Mouse (Mus musculus) layer of hippocampus, adult 9-10 months (tissue): ENCODE results near the gene Abca1.

Source experiments
- DNase-seq: peaks from one replicate; pipeline ENCODE4 v3.0.0; 2022; ENCODE audit warnings: low spot score

The Abca1 gene

DNA sequence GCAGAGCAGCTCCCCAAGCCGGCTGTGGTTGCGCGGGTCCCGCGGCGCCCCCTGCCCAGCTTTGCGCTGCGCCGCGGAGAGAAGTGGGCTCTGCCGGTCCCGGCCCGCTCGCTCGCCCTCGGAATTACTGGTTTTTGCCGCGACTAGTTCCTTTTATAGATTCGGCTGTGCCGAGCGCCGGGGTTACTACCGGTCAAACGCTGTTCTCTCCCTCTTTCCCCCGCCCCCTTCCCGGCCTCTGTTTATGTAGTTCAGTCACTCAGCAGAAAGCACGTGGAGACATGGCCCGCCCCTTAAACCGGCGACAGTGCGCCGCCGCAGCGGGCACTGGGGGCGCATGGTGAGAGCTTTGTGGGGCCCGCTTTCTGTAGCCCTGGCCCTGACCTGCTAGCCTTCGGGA lies at the start of gene Abca1:
TSS of gene Abca1 (minus strand) at position 129 of the 400 bp plus-strand sequence.
- peak; percentile 53 for DNase-seq

DNA sequence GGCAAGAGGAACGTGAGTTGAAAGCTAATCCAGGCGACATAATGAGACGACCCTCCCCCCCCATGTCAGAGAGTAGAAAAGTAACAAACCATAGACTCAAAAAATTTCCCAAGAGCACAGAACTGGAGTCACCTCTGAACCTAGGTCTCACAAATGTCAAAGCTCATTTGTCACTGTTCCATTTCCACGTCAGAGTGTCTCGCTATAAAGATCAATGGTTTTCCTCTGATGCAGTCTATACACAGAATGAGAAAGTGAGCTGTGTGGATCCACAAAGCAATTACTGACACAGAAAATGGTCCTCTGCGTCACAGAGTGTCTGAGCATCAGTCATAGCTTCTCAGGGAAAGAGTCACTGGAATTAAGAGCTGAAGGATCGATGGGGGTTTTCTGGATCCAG lies 44.8 kb upstream of the Abca1 start:
- DNase-seq = no peak

DNA sequence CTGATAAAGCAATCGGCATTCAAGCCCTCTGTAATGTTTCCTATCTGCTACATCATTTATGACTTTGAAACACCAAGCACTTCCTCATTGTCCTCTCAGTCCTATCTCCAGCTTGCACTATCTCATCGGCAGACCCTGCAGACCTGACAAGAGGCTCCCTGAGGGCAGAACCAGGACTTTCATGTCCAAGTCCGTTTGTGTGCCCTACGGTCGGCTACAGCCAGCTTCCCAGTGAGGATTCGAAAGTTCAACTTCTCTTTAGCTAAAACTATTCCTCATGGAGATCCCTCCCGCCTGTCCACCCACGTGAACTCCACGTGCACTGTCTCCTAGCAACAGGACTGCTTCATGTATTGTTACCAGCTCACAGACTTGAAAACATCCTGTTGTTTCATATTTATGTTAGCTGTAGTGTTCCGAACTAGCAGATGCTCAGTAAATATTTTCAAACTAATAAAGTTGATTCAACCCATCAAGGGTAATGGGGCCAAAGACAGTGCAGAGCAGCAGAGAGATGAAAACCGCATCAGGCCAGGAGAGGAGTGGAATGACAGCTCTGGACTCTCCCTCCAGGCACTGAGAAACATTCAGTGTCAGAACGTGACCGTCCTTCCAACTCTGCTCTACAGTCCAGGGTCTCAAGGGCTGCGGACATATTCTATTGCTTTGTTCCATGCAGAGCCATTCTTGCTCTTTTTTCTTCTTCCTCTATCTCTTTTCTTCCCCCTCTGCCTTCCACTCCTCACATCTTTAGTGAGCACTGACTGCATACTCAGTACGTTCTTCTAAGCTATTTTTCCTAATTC lies 44.1 kb upstream of the Abca1 start:
- no peak for DNase-seq

DNA sequence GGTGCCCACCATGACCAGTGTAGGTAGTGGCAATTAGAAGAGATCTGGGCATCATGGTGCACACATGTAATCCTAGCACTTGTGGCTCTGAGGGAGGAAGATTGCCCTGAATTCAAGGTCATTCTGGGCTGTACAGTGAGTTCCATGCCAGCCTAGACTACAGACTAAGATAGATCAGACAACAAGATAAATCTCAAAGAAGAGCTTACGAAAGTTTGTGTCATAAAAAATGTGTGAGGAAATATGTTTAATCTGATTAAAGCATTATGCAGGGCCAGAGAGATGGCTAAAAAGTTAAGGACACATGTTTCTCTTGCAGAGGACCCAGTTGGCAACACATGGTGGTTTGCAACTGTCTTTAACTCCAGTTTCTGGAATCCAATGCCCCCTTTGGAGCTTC lies 40.6 kb upstream of the Abca1 start:
- DNase-seq = no peak

DNA sequence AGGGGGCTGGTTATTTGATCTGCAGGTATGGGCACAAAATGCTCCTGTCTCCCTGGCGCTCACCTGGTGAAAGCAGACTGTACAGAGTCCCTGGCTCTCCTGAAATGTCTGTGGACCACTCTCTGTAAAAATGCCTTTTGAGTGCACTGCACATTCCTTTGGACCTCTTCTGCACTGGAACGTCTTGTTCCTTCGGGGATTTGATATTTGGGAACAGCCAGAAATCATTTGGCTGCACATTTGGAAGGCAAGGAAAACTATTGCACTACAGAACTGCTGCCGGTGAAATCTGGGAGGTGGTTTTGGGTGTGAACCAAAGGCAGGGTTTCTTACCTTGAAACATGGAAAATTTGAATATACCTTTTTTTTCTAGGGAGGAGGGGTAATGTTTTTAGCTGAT lies 38.1 kb upstream of the Abca1 start:
- DNase-seq = no peak

DNA sequence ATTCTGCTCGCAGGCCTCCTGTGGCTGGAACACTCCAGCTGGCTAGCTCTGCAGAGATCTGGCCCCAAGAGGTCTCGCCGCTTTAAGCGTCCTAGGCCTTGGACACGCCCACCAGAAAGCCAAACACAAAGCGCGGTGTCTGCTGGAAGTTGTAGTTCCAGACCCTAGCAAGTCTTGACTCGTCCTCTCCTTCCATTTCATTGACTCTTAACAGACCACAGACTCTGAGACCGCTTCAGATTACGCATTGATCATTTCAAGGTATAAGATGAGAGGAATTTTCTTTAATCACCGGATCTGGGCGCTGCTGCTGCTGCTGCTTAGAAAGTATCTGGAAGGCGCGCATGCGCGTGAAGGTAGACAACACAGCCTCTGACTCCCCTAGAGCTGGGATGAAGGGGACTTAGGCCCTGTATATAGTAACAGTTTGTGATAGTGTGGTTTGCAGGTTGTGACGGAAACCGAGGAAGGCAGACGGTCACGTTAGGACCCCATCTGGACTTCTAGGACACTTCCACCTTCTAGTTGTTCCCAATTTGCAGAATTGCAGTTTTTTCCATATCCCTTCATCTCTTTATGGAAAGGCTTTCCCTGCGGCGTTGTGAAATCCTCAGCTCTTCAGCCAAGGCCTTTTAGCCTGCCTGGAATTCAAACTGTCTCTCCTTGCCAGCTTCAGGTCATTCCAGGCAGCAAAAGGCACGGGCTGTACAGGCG lies 36.5 kb upstream of the Abca1 start:
- DNase-seq = peak; percentile 90

DNA sequence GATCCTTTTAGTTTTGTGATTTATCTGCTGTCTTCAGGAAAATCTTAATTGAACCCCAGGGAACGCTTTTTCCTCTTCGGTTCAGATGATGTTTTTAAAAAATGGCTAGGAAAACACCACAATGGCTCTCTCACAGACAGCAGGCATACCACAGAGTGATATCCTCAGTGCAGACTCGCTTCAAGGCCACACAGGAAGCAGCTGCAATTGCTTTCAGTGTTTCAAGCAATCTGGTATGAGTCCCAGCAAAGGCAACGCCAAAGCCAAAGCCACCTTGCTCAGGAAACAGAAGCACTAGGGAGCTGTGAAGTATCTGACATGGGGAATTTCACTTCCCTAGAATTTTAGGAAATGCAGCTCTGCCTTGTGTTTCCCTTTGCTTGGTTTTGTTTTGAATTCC lies 27.4 kb upstream of the Abca1 start:
- DNase-seq = no peak

DNA sequence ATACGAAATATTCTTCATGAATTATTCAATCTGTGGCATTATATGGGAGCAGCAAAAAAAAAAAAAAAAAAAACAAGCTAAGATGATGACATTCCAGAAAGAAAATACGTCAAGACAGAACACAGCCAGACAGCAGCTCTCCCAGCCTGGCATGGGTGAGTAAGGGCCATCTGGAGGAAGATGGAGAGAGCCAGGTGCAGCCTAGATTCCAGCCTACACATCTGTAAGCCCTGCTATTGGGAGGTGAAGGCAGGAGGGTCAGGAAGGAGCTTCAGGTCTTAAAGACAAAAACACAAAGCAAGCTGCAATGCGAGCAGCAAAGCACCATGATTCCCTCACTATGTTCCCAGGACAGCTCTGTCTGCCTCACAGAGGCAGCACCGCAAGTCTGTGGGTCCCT lies 26.9 kb upstream of the Abca1 start:
- DNase-seq = no peak

DNA sequence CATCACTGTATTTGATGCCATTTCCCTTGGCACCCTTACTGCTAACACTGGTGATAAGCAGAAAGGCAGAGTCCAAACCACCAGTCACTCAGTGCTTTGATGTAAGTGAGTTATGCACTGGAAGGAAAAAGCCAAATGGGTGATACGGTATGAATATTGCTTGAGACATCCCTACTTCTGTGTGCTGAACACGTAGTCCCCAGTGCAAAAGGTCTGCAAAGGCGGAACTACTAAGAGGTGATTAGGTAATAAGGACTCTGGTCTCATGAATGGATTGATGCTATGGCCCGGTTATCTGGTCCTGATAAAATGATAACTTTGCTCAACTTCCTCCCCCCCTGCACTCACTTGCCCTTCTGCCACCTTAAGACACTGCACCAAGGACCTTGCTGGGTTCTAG lies 26.4 kb upstream of the Abca1 start:
- no peak for DNase-seq

DNA sequence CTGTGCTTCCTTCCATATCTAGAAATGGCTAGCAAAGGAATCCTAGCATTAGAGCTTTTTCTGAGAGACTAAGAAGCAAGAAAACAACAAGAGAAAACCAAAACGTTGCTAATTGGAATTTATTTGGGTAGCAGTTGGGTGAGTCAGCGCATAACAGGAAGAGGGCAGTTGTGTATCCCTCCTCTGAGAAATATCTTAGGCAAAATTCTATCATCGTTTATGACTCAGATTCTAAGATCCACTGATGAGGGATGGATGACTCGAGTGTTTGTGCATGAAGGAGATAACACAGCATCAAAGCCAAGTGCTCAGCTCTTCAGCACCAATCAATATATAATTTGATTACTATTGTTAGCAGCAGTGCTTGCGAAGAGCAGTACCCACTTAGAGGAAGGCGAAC lies 21.8 kb upstream of the Abca1 start:
- no peak for DNase-seq

DNA sequence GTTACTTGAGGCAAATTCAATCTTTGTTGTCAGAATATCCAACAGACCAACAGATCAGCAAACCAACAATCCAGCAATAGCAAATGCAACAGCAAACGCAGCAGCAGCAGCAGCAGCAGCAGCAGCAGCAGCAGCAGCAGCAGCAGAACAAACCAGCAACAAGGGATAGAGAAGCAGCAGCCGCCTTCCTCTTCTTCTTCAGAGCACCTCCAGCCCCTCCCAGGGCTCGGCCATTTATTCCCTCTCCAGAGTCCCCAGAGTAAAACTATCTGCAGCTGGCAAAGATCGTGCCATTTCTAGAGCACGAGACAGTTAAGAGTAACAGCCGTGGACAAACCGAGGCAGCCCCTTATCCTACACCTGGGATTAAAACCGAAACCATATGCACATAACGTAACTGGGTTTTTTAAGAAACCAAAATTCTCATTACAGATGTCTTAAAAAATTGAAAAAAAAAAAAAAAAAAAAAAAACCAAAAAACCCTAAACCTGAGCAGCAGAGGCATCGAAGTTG lies 19.7 kb upstream of the Abca1 start:
- DNase-seq = no peak

DNA sequence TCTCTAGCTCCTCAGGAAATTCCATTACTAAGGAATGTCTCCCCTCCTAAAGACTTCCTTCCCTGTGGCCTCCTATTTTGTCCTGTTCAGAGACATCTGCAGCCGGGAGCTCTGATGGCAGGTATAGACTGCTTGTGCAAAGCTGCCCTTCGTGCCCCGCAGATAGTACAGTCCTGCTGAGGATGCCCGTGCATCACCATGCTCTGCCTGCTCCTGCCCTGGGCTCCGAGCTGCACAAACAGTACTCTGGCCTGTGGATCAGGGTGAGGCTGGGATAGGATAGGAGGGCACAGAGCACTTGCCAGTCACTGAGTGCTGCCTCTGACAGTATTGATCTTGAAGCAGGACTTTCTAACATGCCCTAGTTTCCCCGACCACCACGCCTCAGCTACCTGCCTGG lies 18.8 kb upstream of the Abca1 start:
- no peak for DNase-seq

DNA sequence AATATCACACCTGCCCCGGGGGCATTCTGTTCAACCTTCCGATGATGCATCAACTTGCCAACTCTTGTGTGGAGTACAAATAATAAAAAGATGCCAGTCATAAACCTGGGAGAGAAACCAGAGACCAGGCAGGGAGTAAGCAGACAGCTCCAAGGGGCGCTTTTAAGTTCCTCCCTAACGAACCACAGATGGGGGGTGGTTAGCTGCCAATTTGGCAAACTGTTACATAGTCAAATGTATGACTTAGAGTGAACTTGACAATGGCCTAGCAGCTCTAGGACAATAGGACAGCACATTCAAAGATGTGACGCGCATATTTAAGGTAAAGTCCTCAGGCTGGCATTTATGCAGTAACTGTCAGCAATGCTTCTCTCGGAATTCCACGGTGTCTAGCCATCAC lies 18.0 kb upstream of the Abca1 start:
- no peak for DNase-seq

DNA sequence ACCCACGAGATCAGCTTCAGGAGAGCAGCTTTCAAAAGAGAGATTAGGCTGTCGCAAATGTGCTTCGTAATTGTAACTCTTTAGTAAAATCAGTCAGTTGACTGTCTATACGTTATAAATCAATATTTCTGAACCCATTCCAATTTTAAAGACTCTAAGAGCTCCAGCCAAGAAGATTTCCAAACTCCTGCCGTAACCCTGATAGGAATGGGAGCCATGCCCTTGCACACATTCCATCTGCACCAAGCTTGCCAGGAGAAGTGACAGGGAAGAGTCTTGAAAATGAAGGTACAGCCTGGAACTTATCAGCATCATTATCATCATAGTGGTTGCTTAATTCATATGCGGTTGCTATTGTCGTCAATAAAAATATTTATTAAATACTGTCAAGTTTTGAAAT lies 15.2 kb upstream of the Abca1 start:
- no peak for DNase-seq

DNA sequence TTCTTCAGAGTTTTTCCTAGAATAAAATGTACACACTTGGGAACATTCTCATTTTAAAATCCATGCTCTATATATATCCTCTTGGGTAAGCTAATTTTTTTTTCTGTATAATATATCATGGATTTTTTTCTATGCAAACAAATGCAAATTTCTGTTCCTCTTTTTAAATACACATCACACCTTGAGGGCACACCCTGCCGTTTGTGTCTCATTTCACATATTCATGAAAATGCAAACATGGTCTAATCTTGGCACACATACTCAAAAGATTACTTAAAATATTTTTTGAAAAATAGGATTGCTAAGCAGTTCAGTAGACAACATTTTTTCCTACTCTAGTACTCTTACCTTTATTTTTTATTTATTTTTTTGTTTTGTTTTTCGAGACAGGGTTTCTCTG lies 10.7 kb upstream of the Abca1 start:
- no peak for DNase-seq

DNA sequence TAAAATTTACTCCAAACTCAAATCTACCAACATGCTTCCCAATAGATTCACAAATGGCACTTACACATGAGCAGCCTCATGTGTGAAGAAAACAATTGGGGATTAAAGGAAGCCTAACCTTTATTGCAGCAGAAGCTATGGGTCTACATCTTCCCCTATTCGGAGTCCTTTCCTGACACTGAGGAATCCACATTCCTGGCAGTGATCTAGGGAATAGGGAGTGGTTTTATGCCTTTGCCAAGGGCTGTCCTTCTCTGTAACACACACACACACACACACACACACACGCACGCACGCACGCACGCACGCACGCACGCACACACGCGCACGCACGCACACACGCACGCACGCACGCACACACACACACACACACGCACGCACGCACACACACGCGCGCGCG lies 5.5 kb upstream of the Abca1 start:
- no peak for DNase-seq

DNA sequence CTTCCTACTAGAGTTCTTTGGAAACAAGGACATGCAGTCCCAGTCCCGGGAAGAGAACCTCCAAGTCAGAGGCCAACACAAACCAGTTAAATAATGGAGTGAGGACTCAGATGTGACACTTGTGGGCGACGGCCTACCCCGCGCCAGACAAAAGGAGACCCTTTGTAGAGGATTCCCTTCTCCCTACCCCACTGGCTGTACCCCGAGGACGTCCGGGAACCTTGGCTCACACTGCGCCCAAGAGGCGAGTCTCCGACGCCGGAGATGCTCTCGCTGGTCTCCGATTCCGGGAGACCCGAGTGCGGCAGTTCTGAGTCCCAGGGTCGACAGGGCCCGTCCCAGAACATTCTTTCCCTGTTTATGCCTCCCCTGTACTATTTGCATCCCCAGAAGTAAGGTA lies 519 bp downstream of the Abca1 start:
- no peak for DNase-seq

DNA sequence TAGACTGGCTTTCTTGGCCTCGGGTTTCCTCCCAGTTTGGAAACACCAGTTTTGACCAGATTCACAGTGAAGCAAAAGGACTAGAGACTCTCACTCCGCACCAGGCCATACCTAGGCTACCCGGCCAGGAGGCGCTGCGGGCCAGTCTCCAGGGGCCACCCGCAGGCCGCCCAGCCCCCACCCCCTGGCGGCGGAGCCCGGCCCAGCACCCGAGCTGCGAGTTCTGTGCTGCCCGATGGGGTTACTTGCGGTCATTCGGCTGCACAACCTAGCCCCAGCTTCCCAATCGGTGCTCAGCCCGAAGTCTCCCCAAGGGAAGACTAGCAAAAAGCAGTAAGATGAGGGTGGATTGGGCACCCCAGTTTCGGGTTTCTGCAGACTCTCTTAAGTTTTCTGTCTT lies 1.1 kb downstream of the Abca1 start:
- DNase-seq = peak; percentile 52

DNA sequence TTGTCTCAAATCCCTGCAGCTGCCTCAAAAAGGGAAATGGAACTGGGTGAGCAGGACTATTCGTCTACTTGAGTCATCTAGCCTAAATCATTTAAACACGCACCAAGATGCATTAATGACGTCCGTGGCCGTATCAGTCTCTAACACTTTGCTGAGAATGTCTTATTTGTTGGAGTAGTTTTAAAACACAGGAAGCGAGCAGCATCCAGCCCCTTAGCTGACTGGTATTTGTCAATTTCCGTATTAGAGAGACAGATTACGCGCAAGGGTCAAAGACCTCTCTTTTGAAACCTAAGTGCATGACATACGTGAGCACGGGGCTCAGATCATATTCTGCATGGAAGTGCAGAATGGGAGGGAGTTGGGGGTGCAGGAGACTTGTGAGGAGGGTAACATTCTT lies 4.2 kb downstream of the Abca1 start:
- no peak for DNase-seq

DNA sequence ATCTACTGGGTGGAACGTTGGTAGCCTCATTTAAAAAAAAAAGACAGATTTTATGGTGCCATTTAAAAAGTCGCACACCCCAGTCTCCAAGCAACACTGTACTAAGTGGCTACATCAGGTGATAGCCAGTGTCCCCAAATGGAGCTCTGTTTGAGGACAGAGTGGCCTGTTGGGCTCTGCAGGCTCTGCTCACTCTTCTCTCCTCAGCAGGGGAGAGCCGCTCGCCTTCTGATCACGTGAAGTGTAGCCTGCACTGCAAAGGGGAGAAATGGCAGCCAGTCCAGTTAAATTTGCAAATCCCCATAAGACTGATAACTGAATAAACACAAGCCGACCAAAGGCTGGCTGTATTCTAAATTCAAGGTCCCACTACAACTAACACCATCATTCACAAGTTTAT lies 6.0 kb downstream of the Abca1 start:
- no peak for DNase-seq

DNA sequence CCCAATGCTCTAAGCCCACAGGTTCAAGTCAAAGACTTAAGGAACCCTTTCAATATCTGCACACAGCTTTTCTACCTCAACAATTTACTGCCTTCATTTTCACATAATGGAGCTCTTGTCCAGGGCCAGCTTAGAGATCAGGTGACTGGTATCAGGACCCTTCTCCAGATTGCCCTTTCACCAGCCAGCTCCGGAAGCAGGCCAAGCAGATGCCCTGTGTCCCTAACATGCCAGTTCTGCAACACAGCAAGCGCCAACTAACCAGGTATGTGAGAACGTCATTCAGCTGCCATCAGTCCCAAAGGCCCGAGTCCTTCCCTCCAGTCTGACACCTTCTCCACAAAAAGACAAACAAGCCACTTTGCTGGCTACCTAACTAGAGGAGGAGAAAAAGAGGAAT lies 6.6 kb downstream of the Abca1 start:
- no peak for DNase-seq

DNA sequence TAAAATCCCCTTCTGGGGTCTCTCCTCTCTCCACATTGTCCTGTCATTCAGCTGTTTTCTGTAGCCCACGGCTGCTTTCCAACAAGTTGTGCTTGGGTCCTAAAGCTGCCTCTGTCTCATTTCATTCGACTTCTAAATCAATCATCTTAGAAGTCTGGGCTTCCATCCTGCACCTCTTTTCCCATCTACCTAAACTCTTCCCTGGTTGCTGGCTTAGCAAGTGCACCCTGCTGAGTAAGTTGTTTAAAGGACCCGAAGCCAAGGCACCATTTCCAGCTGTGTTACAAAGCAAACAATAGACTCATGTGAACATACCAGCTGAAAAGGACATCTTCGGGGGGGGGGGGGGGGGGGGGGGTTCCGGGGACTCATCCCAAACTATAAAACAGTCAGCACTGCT lies 7.0 kb downstream of the Abca1 start:
- DNase-seq = no peak

DNA sequence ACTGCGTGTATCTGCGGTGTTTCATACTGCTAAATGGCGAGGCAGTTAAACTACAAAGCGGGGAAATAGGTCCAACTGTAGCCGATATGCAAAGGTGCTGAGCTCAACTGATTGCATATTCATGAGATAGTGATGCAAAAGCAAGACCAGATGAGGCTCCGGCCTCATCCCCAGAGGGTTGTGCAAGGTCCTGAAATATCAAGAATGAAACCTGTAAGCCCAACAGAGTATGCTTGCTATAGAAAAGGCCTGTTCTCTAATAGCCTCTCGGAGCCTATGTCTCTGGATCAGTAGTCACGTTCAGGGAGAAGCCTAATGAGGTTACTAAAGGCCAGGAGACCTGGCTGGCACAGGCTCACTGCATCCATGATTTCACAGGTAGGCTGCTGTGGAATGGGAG lies 9.2 kb downstream of the Abca1 start:
- DNase-seq = no peak

DNA sequence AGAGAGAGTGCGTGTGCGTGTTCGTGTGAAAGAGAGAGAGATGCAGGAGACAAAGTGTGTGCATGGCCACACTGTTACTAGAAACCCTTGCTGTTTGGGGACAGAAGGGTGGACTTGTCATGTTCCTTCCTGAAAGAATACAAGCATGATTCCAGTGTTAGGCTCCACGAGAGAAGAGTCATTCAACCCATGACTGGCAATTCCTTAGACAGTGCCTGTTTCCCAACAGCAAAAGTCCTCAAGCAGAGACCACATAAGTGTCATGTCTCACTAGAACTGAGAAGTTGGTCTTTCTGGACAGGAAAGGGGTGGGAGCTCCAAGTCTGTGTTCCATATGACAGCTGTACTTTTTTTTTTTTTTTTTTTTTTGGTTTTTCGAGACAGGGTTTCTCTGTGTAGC lies 10.1 kb downstream of the Abca1 start:
- no peak for DNase-seq
